Mouse (Mus musculus) CD8-positive naive resting alpha-beta T cell, adult 57 days (primary cell): ENCODE data around the gene Zkscan4. TPM values are rescaled to one million over a fixed set of nuclear protein-coding genes. Genes with fewer than 3 reads are reported as not detected.

Source experiments
- total RNA-seq: library from RNA; stranded (reverse); gene quantifications from one replicate; pipeline ENCODE4 v1.2.4, GENCODE M21; 2023

Zkscan4 gene
- not detected for total RNA-seq

GRCm38 (mm10) chr13:21478759-21479670, at the start of gene Zkscan4, which contains the start of gene Gm10065:
Zkscan4 (plus strand) TSS chr13:21478907.
Gm10065 (minus strand) TSS chr13:21479441.

GRCm38 (mm10) chr13:21440503-21441206, 38.1 kb upstream of the Zkscan4 start, which contains the start of gene Pgbd1:
Pgbd1 (minus strand) TSS chr13:21441058.

GRCm38 (mm10) chr13:21453449-21453848, 25.3 kb upstream of the Zkscan4 start, which contains the start of gene Zscan26:
Zscan26 (minus strand) TSS chr13:21453730.

GRCm38 (mm10) chr13:21468061-21469019, 10.4 kb upstream of the Zkscan4 start, which contains the start of gene Nkapl:
Nkapl (minus strand) TSS chr13:21468509.

GRCm38 (mm10) chr13:21495080-21495479, 16.4 kb downstream of the Zkscan4 start, which contains the start of gene AK157302:
AK157302 (plus strand) TSS chr13:21495223.

GRCm38 (mm10) chr13:21501182-21501581, 22.5 kb downstream of the Zkscan4 start, which contains the start of gene Gm11273:
Gm11273 (minus strand) TSS chr13:21501418.

GRCm38 (mm10) chr13:21530781-21531201, 52.1 kb downstream of the Zkscan4 start, which contains the start of gene Zkscan8:
Zkscan8 (minus strand) TSS chr13:21531120.

Other genes with a start within 250 kb of the Zkscan4 start
- gene Gpx5, start 186.2 kb upstream of the Zkscan4 start, total RNA-seq = not detected
- not detected for gene Gpx6, start 166.8 kb upstream of the Zkscan4 start, total RNA-seq
- gene Olfr1367, start 132.0 kb upstream of the Zkscan4 start, total RNA-seq = not detected
- 7.0 TPM for gene Zscan12, start 116.1 kb upstream of the Zkscan4 start, total RNA-seq
- gene Zkscan3, start 76.2 kb upstream of the Zkscan4 start, total RNA-seq = 62.2 TPM
- gene Pgbd1, start 37.8 kb upstream of the Zkscan4 start, total RNA-seq = 0.58 TPM
- gene Zscan26, start 25.2 kb upstream of the Zkscan4 start, total RNA-seq = 51.2 TPM
- not detected for gene Nkapl, start 10.4 kb upstream of the Zkscan4 start, total RNA-seq
- gene Gm10065, start 534 bp downstream of the Zkscan4 start, total RNA-seq = not detected
- 5.6 TPM for gene AK157302, start 16.3 kb downstream of the Zkscan4 start, total RNA-seq
- gene Gm11273, start 22.5 kb downstream of the Zkscan4 start, total RNA-seq = 14.0 TPM
- 11.5 TPM for gene Zkscan8, start 52.2 kb downstream of the Zkscan4 start, total RNA-seq
- gene Olfr1366, start 63.9 kb downstream of the Zkscan4 start, total RNA-seq = not detected
- gene Olfr1535, start 81.0 kb downstream of the Zkscan4 start, total RNA-seq = not detected
- not detected for gene Olfr1364, start 102.9 kb downstream of the Zkscan4 start, total RNA-seq
- not detected for gene Olfr1362, start 135.1 kb downstream of the Zkscan4 start, total RNA-seq
- gene Olfr11, start 163.6 kb downstream of the Zkscan4 start, total RNA-seq = not detected
- not detected for gene Olfr1361, start 184.5 kb downstream of the Zkscan4 start, total RNA-seq
- not detected for gene Olfr1360, start 198.5 kb downstream of the Zkscan4 start, total RNA-seq
- not detected for gene Olfr1359, start 219.2 kb downstream of the Zkscan4 start, total RNA-seq
- 29.9 TPM for gene Hist1h2bl, start 237.2 kb downstream of the Zkscan4 start, total RNA-seq
- gene Hist1h2ai, start 237.5 kb downstream of the Zkscan4 start, total RNA-seq = 37.0 TPM
- gene Hist1h3h, start 238.8 kb downstream of the Zkscan4 start, total RNA-seq = 46.7 TPM
- 4.5 TPM for gene Hist1h2bm, start 243.1 kb downstream of the Zkscan4 start, total RNA-seq